Mouse (Mus musculus): ENCODE measurements around the gene Men1. TPM values are rescaled to one million over a fixed set of nuclear protein-coding genes. Genes with fewer than 3 reads are reported as not detected.

Gene Men1
- polyA plus RNA-seq, 1 experiment from 2014 or later, result 80.8 TPM

- 42% methylated on average over 5 of the region's 5 CpGs for WGBS
- peak overlapping the region; percentile 88 for H3K27ac ChIP-seq
- no peaks in the 10 kb centered on the region for H3K9me3 ChIP-seq
- H3K27me3 ChIP-seq (ENCODE audit: insufficient read depth, poor library complexity, severe bottlenecking), result peaks cover 17% of the 10 kb centered on the region; the same call in 1 of the 2 replicates
- H3K36me3 ChIP-seq, result peaks cover 39% of the 10 kb centered on the region
- peak overlapping the region; percentile 59 for H3K4me3 ChIP-seq
- DNase-seq (ENCODE audit: low spot score), result no peak
- peaks cover 50% of the 10 kb centered on the region for H3K4me1 ChIP-seq
Measured at GRCm38 (mm10) chr19:6383470-6383869, 48.7 kb downstream of the Men1 start.

DNA sequence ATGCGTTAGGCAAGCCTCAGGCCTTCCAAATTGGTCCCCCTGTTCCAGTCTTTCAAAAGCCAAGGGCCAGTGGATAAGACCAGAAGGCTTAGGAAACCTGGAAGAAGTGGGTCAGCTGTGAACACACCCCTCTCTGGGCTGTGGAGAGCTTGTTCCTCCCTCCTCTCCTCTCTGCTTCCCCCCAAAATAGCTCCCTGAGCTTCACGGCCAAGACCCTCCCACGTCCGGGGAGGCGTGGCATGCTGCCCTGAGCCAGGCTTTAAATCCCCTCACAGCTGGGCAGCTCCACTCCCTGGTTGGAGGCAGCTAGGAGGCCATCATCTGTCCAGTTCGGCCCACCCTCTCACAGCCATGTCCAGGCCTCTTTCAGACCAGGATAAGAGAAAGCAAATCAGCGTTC is 49.3 kb downstream of the Men1 start, which contains the start of gene Pygm:
TSS of gene Pygm (plus strand) at position 272 of the 400 bp plus-strand sequence.
- H3K27ac ChIP-seq, result peak within 1 kb of the TSS; percentile 88
- peaks cover 39% of the 10 kb centered on the region for H3K36me3 ChIP-seq
- H3K4me1 ChIP-seq, result peaks cover 57% of the 10 kb centered on the region
- no peaks in the 10 kb centered on the region for H3K9me3 ChIP-seq
- peak; percentile 93 for DNase-seq (ENCODE audit: low spot score)
- H3K27me3 ChIP-seq (ENCODE audit: insufficient read depth, poor library complexity, severe bottlenecking), result peaks cover 23% of the 10 kb centered on the region; the same call in 1 of the 2 replicates
- H3K4me3 ChIP-seq, result peak within 1 kb of the TSS; percentile 59
- WGBS, result 8% methylated on average over 7 of the region's 7 CpGs

DNA sequence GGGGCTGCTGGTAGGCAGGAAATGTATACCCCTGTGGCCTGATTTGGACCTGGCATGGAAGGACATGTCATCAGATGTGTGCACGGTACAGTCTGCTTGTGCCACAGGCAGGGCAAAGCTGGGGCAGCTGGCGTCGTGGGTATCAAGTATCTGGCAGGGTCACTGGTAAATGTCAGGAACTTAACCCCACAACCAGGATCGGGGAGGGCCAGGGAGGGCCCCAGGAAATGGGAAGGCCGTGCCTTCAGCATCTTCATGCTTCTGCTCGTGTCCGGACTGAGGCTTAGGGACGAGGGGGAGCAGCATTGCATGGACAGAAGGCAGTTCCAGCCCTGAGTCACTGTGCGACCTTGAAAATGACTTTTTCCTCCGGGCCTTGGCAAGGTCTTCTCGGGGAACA is 50.2 kb downstream of the Men1 start:
- Histone ChIP-seq H3K27me3 (ENCODE audit: insufficient read depth, poor library complexity, severe bottlenecking) (peaks cover 29% of the 10 kb centered on the region; the same call in 1 of the 2 replicates), H3K4me3 (peak overlapping the region; percentile 59), H3K36me3 (peaks cover 43% of the 10 kb centered on the region), H3K4me1 (peaks cover 65% of the 10 kb centered on the region), H3K9me3 (no peaks in the 10 kb centered on the region), H3K27ac (peak overlapping the region; percentile 88)
- no peak for DNase-seq (ENCODE audit: low spot score)
- WGBS, result 46% methylated on average over 11 of the region's 11 CpGs

GRCm38 (mm10) chr19:6385419-6385818 is 50.6 kb downstream of the Men1 start:
- peak overlapping the region; percentile 88 for H3K27ac ChIP-seq
- H3K4me1 ChIP-seq, result peaks cover 68% of the 10 kb centered on the region
- DNase-seq (ENCODE audit: low spot score), result no peak
- H3K4me3 ChIP-seq, result peak overlapping the region; percentile 59
- peaks cover 47% of the 10 kb centered on the region for H3K36me3 ChIP-seq
- 63% methylated on average over 5 of the region's 5 CpGs for WGBS
- H3K9me3 ChIP-seq, result no peaks in the 10 kb centered on the region
- peaks cover 29% of the 10 kb centered on the region; the same call in 1 of the 2 replicates for H3K27me3 ChIP-seq (ENCODE audit: insufficient read depth, poor library complexity, severe bottlenecking)

GRCm38 (mm10) chr19:6385821-6386220 is 51.0 kb downstream of the Men1 start:
- H3K27ac ChIP-seq, result peak overlapping the region; percentile 88
- no peaks in the 10 kb centered on the region for H3K9me3 ChIP-seq
- WGBS, result 74% methylated on average over 7 of the region's 7 CpGs
- peaks cover 47% of the 10 kb centered on the region for H3K36me3 ChIP-seq
- peak overlapping the region; percentile 59 for H3K4me3 ChIP-seq
- H3K4me1 ChIP-seq, result peaks cover 68% of the 10 kb centered on the region
- H3K27me3 ChIP-seq (ENCODE audit: insufficient read depth, poor library complexity, severe bottlenecking), result peaks cover 29% of the 10 kb centered on the region; the same call in 1 of the 2 replicates
- DNase-seq (ENCODE audit: low spot score), result no peak

GRCm38 (mm10) chr19:6386234-6386633 is 51.5 kb downstream of the Men1 start:
- Histone ChIP-seq H3K27ac (peak overlapping the region; percentile 88; the same call in 1 of the 2 replicates), H3K4me3 (peak overlapping the region; percentile 59)

DNA sequence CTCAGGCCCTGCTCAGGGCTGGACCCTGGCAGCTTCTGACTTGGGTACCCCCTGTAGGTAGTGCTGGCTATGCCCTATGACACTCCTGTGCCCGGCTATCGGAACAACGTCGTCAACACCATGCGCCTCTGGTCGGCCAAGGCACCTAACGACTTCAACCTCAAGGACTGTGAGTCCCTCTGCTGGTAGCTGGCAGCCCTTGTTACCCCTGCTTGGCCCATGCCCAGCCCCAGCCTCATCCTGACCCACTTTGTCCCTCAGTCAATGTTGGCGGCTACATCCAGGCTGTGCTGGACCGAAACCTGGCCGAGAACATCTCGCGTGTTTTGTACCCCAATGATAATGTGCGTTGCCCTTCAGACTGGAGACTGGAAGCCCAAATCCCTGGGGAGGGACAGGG is 53.2 kb downstream of the Men1 start:
- peaks cover 29% of the 10 kb centered on the region; the same call in 1 of the 2 replicates for H3K27me3 ChIP-seq (ENCODE audit: insufficient read depth, poor library complexity, severe bottlenecking)
- WGBS, result 79% methylated on average over 13 of the region's 13 CpGs
- no peak overlapping the region for H3K27ac ChIP-seq
- H3K4me1 ChIP-seq, result peaks cover 58% of the 10 kb centered on the region
- H3K36me3 ChIP-seq, result peaks cover 67% of the 10 kb centered on the region
- H3K4me3 ChIP-seq, result no peak overlapping the region
- H3K9me3 ChIP-seq, result no peaks in the 10 kb centered on the region
- no peak for DNase-seq (ENCODE audit: low spot score)

More at GRCm38 (mm10) chr19:6386234-6386633, 51.5 kb downstream of the Men1 start:
- DNase-seq (ENCODE audit: low spot score), result no peak
- peaks cover 51% of the 10 kb centered on the region for H3K36me3 ChIP-seq
- 67% methylated on average over 9 of the region's 9 CpGs for WGBS
- peaks cover 68% of the 10 kb centered on the region for H3K4me1 ChIP-seq
- H3K27me3 ChIP-seq (ENCODE audit: insufficient read depth, poor library complexity, severe bottlenecking), result peaks cover 29% of the 10 kb centered on the region; the same call in 1 of the 2 replicates
- no peaks in the 10 kb centered on the region for H3K9me3 ChIP-seq

DNA sequence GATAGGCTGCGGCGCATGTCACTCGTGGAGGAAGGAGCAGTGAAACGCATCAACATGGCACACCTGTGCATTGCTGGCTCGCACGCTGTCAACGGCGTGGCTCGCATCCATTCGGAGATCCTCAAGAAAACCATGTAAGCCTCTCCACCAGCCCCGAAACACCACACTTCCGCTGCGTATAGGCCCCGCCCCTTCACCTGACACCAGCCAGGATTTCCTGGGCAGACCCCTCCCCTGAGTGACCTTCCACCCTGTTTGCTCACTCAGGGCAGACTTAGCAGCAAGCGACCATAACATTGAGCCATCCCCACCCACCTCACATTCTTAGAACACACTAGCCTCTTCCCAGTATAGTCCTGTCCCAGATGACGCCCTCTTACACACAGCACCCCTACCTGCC is 55.0 kb downstream of the Men1 start:
- Histone ChIP-seq H3K9me3 (no peaks in the 10 kb centered on the region), H3K4me1 (peaks cover 40% of the 10 kb centered on the region), H3K27ac (peak overlapping the region; percentile 38; the same call in 1 of the 2 replicates), H3K4me3 (peak overlapping the region; percentile 47), H3K27me3 (ENCODE audit: insufficient read depth, poor library complexity, severe bottlenecking) (peaks cover 29% of the 10 kb centered on the region; the same call in 1 of the 2 replicates), H3K36me3 (peaks cover 81% of the 10 kb centered on the region)
- no peak for DNase-seq (ENCODE audit: low spot score)
- 16% methylated on average over 16 of the region's 16 CpGs for WGBS

- WGBS, result 67% methylated on average over 6 of the region's 6 CpGs
- H3K4me3 ChIP-seq, result 0 out of 2 replicates have a peak overlapping the region, but pooled peaks have one; percentile 47
- H3K36me3 ChIP-seq, result peaks cover 81% of the 10 kb centered on the region
- H3K27me3 ChIP-seq (ENCODE audit: insufficient read depth, poor library complexity, severe bottlenecking), result peaks cover 29% of the 10 kb centered on the region; the same call in 1 of the 2 replicates
- no peak overlapping the region for H3K27ac ChIP-seq
- H3K4me1 ChIP-seq, result peaks cover 36% of the 10 kb centered on the region
- H3K9me3 ChIP-seq, result no peaks in the 10 kb centered on the region
- no peak for DNase-seq (ENCODE audit: low spot score)
Measured at GRCm38 (mm10) chr19:6390251-6390650, 55.5 kb downstream of the Men1 start.

Small RNA genes lying within 50 kb of the gene (microRNA-seq; reads per million reads assigned to microRNA genes)
- gene Mir6989, result not detected

Other genes starting within 250 kb of the Men1 start
- 38.9 and 43.5 TPM in 2 replicates for gene Cdca5, start 250.0 kb upstream of the Men1 start, polyA plus RNA-seq (2016; fragmentation: Nextera tagmentation; extraction: Ambion mirVana)
- gene AC131692.1, start 240.6 kb upstream of the Men1 start, polyA plus RNA-seq (2016; fragmentation: Nextera tagmentation; extraction: Ambion mirVana), result 0.26 and 0.39 TPM in 2 replicates
- gene Naaladl1, start 229.2 kb upstream of the Men1 start, polyA plus RNA-seq (2016; fragmentation: Nextera tagmentation; extraction: Ambion mirVana), result 0.52 and 0.59 TPM in 2 replicates
- gene Sac3d1, start 216.3 kb upstream of the Men1 start, polyA plus RNA-seq (2016; fragmentation: Nextera tagmentation; extraction: Ambion mirVana), result 42.3 and 57.9 TPM in 2 replicates
- gene Snx15, start 206.7 kb upstream of the Men1 start, polyA plus RNA-seq (2016; fragmentation: Nextera tagmentation; extraction: Ambion mirVana), result 22.4 and 25.8 TPM in 2 replicates
- not detected in 2 replicates for gene Batf2, start 194.0 kb upstream of the Men1 start, polyA plus RNA-seq (2016; fragmentation: Nextera tagmentation; extraction: Ambion mirVana)
- 91.2 and 105 TPM in 2 replicates for gene Arl2, start 193.4 kb upstream of the Men1 start, polyA plus RNA-seq (2016; fragmentation: Nextera tagmentation; extraction: Ambion mirVana)
- not detected in 2 replicates for gene Majin, start 150.6 kb upstream of the Men1 start, polyA plus RNA-seq (2016; fragmentation: Nextera tagmentation; extraction: Ambion mirVana)
- gene Gpha2, start 108.6 kb upstream of the Men1 start, polyA plus RNA-seq (2016; fragmentation: Nextera tagmentation; extraction: Ambion mirVana), result 0.24 TPM in 1 of 2 replicates, not detected in the other
- gene Ppp2r5b, start 99.1 kb upstream of the Men1 start, polyA plus RNA-seq (2016; fragmentation: Nextera tagmentation; extraction: Ambion mirVana), result 21.2 and 25.7 TPM in 2 replicates
- gene Atg2a, start 93.3 kb upstream of the Men1 start, polyA plus RNA-seq (2016; fragmentation: Nextera tagmentation; extraction: Ambion mirVana), result 10.8 and 11.6 TPM in 2 replicates
- 89.6 and 101 TPM in 2 replicates for gene Ehd1, start 58.3 kb upstream of the Men1 start, polyA plus RNA-seq (2016; fragmentation: Nextera tagmentation; extraction: Ambion mirVana)
- gene Cdc42bpg, start 28.5 kb upstream of the Men1 start, polyA plus RNA-seq (2016; fragmentation: Nextera tagmentation; extraction: Ambion mirVana), result 0.33 and 0.38 TPM in 2 replicates
- 12.5 and 15.0 TPM in 2 replicates for gene Map4k2, start 6.2 kb downstream of the Men1 start, polyA plus RNA-seq (2016; fragmentation: Nextera tagmentation; extraction: Ambion mirVana)
- gene Sf1, start 28.7 kb downstream of the Men1 start, polyA plus RNA-seq (2016; fragmentation: Nextera tagmentation; extraction: Ambion mirVana), result 129 and 146 TPM in 2 replicates
- 103 and 214 TPM in 2 replicates for gene Pygm, start 49.4 kb downstream of the Men1 start, polyA plus RNA-seq (2016; fragmentation: Nextera tagmentation; extraction: Ambion mirVana)
- gene Rasgrp2, start 64.4 kb downstream of the Men1 start, polyA plus RNA-seq (2016; fragmentation: Nextera tagmentation; extraction: Ambion mirVana), result 59.9 and 61.6 TPM in 2 replicates
- 0.10 and 1.1 TPM in 2 replicates for gene Nrxn2, start 83.8 kb downstream of the Men1 start, polyA plus RNA-seq (2016; fragmentation: Nextera tagmentation; extraction: Ambion mirVana)
- gene Slc22a12, start 208.1 kb downstream of the Men1 start, polyA plus RNA-seq (2016; fragmentation: Nextera tagmentation; extraction: Ambion mirVana), result not detected in 2 replicates

All from heart, embryonic 10.5 days (tissue).